Comparison of ENCODE assay signal across 38 mouse cellular contexts in the genomic region with DNA sequence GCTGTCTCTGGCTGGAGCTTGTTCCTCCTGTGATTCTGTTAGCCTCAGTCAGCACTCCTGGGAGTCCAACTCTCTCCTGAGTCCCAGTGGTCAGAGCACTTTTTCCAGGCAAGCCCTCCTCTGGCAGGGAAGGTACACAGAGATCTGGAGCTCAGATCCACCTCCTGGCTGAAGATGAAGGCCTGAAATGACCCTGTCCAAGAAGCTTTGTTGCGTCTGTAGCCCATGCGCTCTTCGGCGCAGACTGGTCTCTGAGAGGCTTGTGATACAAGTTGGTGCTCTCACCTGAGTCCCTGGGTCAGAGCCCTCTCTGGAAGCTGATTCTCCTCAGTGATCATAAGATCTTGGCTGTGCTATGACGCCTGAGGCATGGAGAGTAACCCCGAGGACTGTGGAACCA. TPM values are rescaled to one million over a fixed set of nuclear protein-coding genes. Genes with fewer than 3 reads are reported as not detected.
"Had no signal": no experiment of that assay in that cellular context is flagged by ENCODE, and none has a peak within 500 bp of the region (broad histone marks: within the 10 kb centered on the region; RNA-seq: fewer than 3 reads in every experiment).

No protein-coding gene starts in this region.

- H3K4me1 ChIP-seq: embryonic facial prominence, embryonic 10.5 days; embryonic facial prominence, embryonic 12.5 days; embryonic facial prominence, embryonic 13.5 days; embryonic facial prominence, embryonic 15.5 days; forebrain, embryonic 10.5 days; forebrain, embryonic 12.5 days; forebrain, embryonic 13.5 days; forebrain, embryonic 15.5 days; heart, embryonic 10.5 days had no signal

- H3K9me3 ChIP-seq: embryonic facial prominence, embryonic 13.5 days; embryonic facial prominence, embryonic 15.5 days; heart, embryonic 10.5 days had no signal

- H3K27me3 ChIP-seq: embryonic facial prominence, embryonic 12.5 days; embryonic facial prominence, embryonic 13.5 days; embryonic facial prominence, embryonic 15.5 days; forebrain, embryonic 12.5 days; forebrain, embryonic 13.5 days; forebrain, embryonic 15.5 days had no signal

- DNase-seq: cerebellum, adult 9-11 months; cerebellum, postnatal 10 days; cerebellum, postnatal 14 days; cerebellum, postnatal 25 days; cerebellum, postnatal 36 days; embryo, embryonic 11 days; forebrain, postnatal 0 days; gastrocnemius, adult 2 months; gastrocnemius, postnatal 10 days; gastrocnemius, postnatal 14 days; gastrocnemius, postnatal 25 days; heart, adult 11 months; heart, adult 18-20 months; heart, adult 2 months had no signal

- H3K4me2 ChIP-seq: embryonic facial prominence, embryonic 12.5 days; embryonic facial prominence, embryonic 13.5 days; embryonic facial prominence, embryonic 15.5 days; forebrain, embryonic 12.5 days; forebrain, embryonic 13.5 days; forebrain, embryonic 15.5 days; heart, embryonic 11.5 days had no signal

- ATAC-seq: forebrain, embryonic 13.5 days; forebrain, embryonic 15.5 days; forebrain, embryonic 16.5 days; forebrain, postnatal 0 days had no signal

- H3K4me3 ChIP-seq: embryonic facial prominence, embryonic 10.5 days; embryonic facial prominence, embryonic 12.5 days; embryonic facial prominence, embryonic 13.5 days; embryonic facial prominence, embryonic 15.5 days; erythroblast, embryonic 14.5 days; forebrain, embryonic 10.5 days; forebrain, embryonic 12.5 days; forebrain, embryonic 13.5 days; forebrain, embryonic 15.5 days; gastrocnemius, adult 2 months; heart, adult 2 months; heart, embryonic 10.5 days had no signal

- H3K36me3 ChIP-seq: embryonic facial prominence, embryonic 10.5 days; embryonic facial prominence, embryonic 12.5 days; embryonic facial prominence, embryonic 13.5 days; embryonic facial prominence, embryonic 15.5 days; forebrain, embryonic 10.5 days; forebrain, embryonic 12.5 days; forebrain, embryonic 15.5 days; heart, embryonic 10.5 days had no signal

- H3K9ac ChIP-seq: embryonic facial prominence, embryonic 12.5 days; embryonic facial prominence, embryonic 13.5 days; embryonic facial prominence, embryonic 15.5 days; forebrain, embryonic 12.5 days; forebrain, embryonic 13.5 days; forebrain, embryonic 15.5 days; forebrain, postnatal 0 days had no signal

- H3K27ac ChIP-seq: embryonic facial prominence, embryonic 10.5 days; embryonic facial prominence, embryonic 12.5 days; embryonic facial prominence, embryonic 13.5 days; embryonic facial prominence, embryonic 15.5 days; forebrain, embryonic 10.5 days; forebrain, embryonic 12.5 days; forebrain, embryonic 13.5 days; forebrain, embryonic 15.5 days; gastrocnemius, adult 2 months; heart, adult 2 months; heart, embryonic 10.5 days had no signal

RNA-seq across cellular contexts. Expression of a gene that starts 35.2 kb away (rescaled TPM):
- total RNA-seq: common myeloid progenitor, adult 5-6 weeks; forebrain, postnatal 0 days; gastrocnemius, adult 18-20 months; gastrocnemius, adult 2 months; gastrocnemius, adult 8-10 months; gastrocnemius, postnatal 10 days; gastrocnemius, postnatal 14 days; gastrocnemius, postnatal 25 days; gastrocnemius, postnatal 4 days; granulocyte monocyte progenitor cell, adult 5-6 weeks; heart, adult 18-20 months; heart, adult 2 months; heart, adult 8-10 months had no signal
- polyA plus RNA-seq: cortical plate, adult 2 months; embryonic facial prominence, embryonic 10.5 days; embryonic facial prominence, embryonic 11.5 days; embryonic facial prominence, embryonic 12.5 days; embryonic facial prominence, embryonic 13.5 days; embryonic facial prominence, embryonic 14.5 days; erythroblast, embryonic 14.5 days; forebrain, embryonic 10.5 days; forebrain, embryonic 11.5 days; forebrain, embryonic 12.5 days; forebrain, embryonic 13.5 days; forebrain, embryonic 15.5 days; forebrain, embryonic 16.5 days; forebrain, postnatal 0 days; frontal cortex, adult 2 months; gonadal fat pad, adult 2 months; heart, adult 2 months; heart, embryonic 10.5 days; heart, embryonic 11.5 days had no signal
